Mouse (Mus musculus) kidney, adult 2 months (tissue): ENCODE results near the gene Dnaaf5. TPM values are rescaled to one million over a fixed set of nuclear protein-coding genes. Genes with fewer than 3 reads are reported as not detected.

ENCODE experiments used
- DNase-seq: peaks from one replicate; pipeline ENCODE4 v3.0.0; 2021
- H3K27ac ChIP-seq: fragments of 200-500 bp; 2 replicates; pipeline ENCODE4 v1.5.1; 2012; ENCODE audit warnings: low read depth, low read length, control low read depth, inconsistent platforms; ENCODE audit not compliant: insufficient read depth
- H3K27me3 ChIP-seq: fragments of 200-500 bp; replicated peaks from 2 replicates; pipeline ENCODE4 v1.6.1; 2012; ENCODE audit warnings: mild to moderate bottlenecking, moderate library complexity, low read length, inconsistent platforms; ENCODE audit not compliant: control insufficient read depth, insufficient read depth
- H3K36me3 ChIP-seq: fragments of 200-500 bp; 2 replicates; pipeline ENCODE4 v1.6.1; 2012; ENCODE audit warnings: mild to moderate bottlenecking, moderate library complexity, low read length, inconsistent platforms; ENCODE audit not compliant: control insufficient read depth, insufficient read depth
- H3K4me1 ChIP-seq: fragments of 200-500 bp; 2 replicates; pipeline ENCODE4 v1.6.1; 2011; ENCODE audit warnings: low read length; ENCODE audit not compliant: control insufficient read depth, insufficient read depth
- H3K4me3 ChIP-seq: fragments of 200-500 bp; 2 replicates; pipeline ENCODE4 v1.5.1; 2011; ENCODE audit warnings: mild to moderate bottlenecking, low read depth, low read length, control low read depth; ENCODE audit not compliant: insufficient read depth
- CTCF ChIP-seq: fragments of 200-500 bp; conservative IDR thresholded peaks from 2 replicates; pipeline ENCODE4 v1.5.1; 2011; ENCODE audit warnings: low read depth, mild to moderate bottlenecking, control low read depth, low read length, moderate library complexity, mixed read lengths; ENCODE audit not compliant: insufficient read depth, insufficient read length
- POLR2A ChIP-seq: fragments of 200-500 bp; IDR thresholded peaks from one replicate; pipeline ENCODE4 v1.6.1; 2011; ENCODE audit warnings: low read depth, low read length, control low read depth
- whole genome bisulfite sequencing: fragments of 180-500 bp; shearing (Covaris S2); methylation state at CpG from one replicate; pipeline ENCODE4 v1.1.7; 2018; 5-methylcytosine and 5-hydroxymethylcytosine counted together
- polyA plus RNA-seq: library from polyadenylated mRNA; depleted of rRNA; stranded (reverse); fragments of >200 nt; gene quantifications from 2 replicates; pipeline ENCODE4 v1.2.3, GENCODE M21; 2012

Gene Dnaaf5
- polyA plus RNA-seq, 1 experiment, result 16.3 TPM

- H3K27ac ChIP-seq, result no peak overlapping the region
- H3K4me1 ChIP-seq, result no peaks in the 10 kb centered on the region
- H3K4me3 ChIP-seq, result no peak overlapping the region
- H3K27me3 ChIP-seq, result no peaks in the 10 kb centered on the region
- DNase-seq, result no peak
- no peak for TF ChIP-seq CTCF
- no peak for TF ChIP-seq POLR2A
- 71% methylated on average over 3 of the region's 3 CpGs for whole genome bisulfite sequencing
- H3K36me3 ChIP-seq, result peaks cover 2% of the 10 kb centered on the region; the same call in 1 of the 2 replicates
Measured at GRCm38 (mm10) chr5:139216774-139217173, 66.8 kb downstream of the Dnaaf5 start.

- no peaks in the 10 kb centered on the region for H3K27me3 ChIP-seq
- DNase-seq, result peak; percentile 43
- no peaks in the 10 kb centered on the region for H3K4me1 ChIP-seq
- WGBS, result 51% methylated on average over 4 of the region's 4 CpGs
- peaks cover 2% of the 10 kb centered on the region; the same call in 1 of the 2 replicates for H3K36me3 ChIP-seq
- H3K27ac ChIP-seq, result 0 out of 2 replicates have a peak overlapping the region, but pooled peaks have one; percentile 31
- no peak for TF ChIP-seq CTCF
- H3K4me3 ChIP-seq, result no peak overlapping the region
Measured at GRCm38 (mm10) chr5:139220006-139220515, 70.0 kb downstream of the Dnaaf5 start.

- Histone ChIP-seq H3K4me3 (no peak overlapping the region), H3K4me1 (no peaks in the 10 kb centered on the region), H3K36me3 (no peaks in the 10 kb centered on the region; the same call in 1 of the 2 replicates), H3K27ac (0 out of 2 replicates have a peak overlapping the region, but pooled peaks have one; percentile 31), H3K27me3 (no peaks in the 10 kb centered on the region)
- TF ChIP-seq POLR2A (no peak), CTCF (no peak)
- peak; percentile 70 for DNase-seq
- 67% methylated on average over 4 of the region's 4 CpGs for WGBS
Measured at GRCm38 (mm10) chr5:139220610-139221009, 70.6 kb downstream of the Dnaaf5 start.

GRCm38 (mm10) chr5:139223331-139223730, 73.3 kb downstream of the Dnaaf5 start:
- Histone ChIP-seq H3K27me3 (no peaks in the 10 kb centered on the region), H3K36me3 (peaks cover 4% of the 10 kb centered on the region), H3K4me3 (no peak overlapping the region), H3K27ac (no peak overlapping the region), H3K4me1 (no peaks in the 10 kb centered on the region; the same call in 1 of the 2 replicates)
- TF ChIP-seq CTCF (no peak), POLR2A (no peak)
- WGBS, result 96% methylated on average over 10 of the region's 10 CpGs
- no peak for DNase-seq

GRCm38 (mm10) chr5:139227236-139227635, 77.2 kb downstream of the Dnaaf5 start:
- Histone ChIP-seq H3K27ac (no peak overlapping the region), H3K4me1 (no peaks in the 10 kb centered on the region; the same call in 1 of the 2 replicates), H3K36me3 (peaks cover 4% of the 10 kb centered on the region), H3K4me3 (no peak overlapping the region), H3K27me3 (no peaks in the 10 kb centered on the region)
- DNase-seq, result peak; percentile 53
- TF ChIP-seq CTCF (no peak), POLR2A (no peak)
- WGBS, result 56% methylated on average over 4 of the region's 4 CpGs

GRCm38 (mm10) chr5:139227645-139228044, 77.6 kb downstream of the Dnaaf5 start:
- Histone ChIP-seq H3K27me3 (no peaks in the 10 kb centered on the region), H3K36me3 (peaks cover 4% of the 10 kb centered on the region), H3K27ac (no peak overlapping the region), H3K4me1 (no peaks in the 10 kb centered on the region; the same call in 1 of the 2 replicates), H3K4me3 (no peak overlapping the region)
- no peak for DNase-seq
- TF ChIP-seq CTCF (no peak), POLR2A (no peak)
- 100% methylated on average over 2 of the region's 2 CpGs for WGBS

- Histone ChIP-seq H3K36me3 (peaks cover 4% of the 10 kb centered on the region), H3K4me3 (no peak overlapping the region), H3K4me1 (no peaks in the 10 kb centered on the region; the same call in 1 of the 2 replicates), H3K27me3 (no peaks in the 10 kb centered on the region), H3K27ac (no peak overlapping the region)
- WGBS, result 93% methylated on average over 3 of the region's 3 CpGs
- TF ChIP-seq POLR2A (no peak), CTCF (no peak)
- DNase-seq, result no peak
Measured at GRCm38 (mm10) chr5:139228318-139228717, 78.3 kb downstream of the Dnaaf5 start.
